Mouse (Mus musculus) R1 (cell line): ENCODE measurements around the gene Scarb2.
"Not testable (repeated sequence)": the region's sequence is repeated elsewhere in the genome, so short reads cannot be mapped to it uniquely, and the experiment has no call there.

Experiments
- DNase-seq: peaks from one replicate; pipeline ENCODE4 v3.0.0-alpha.2; 2018; ENCODE audit warnings: low read depth, low spot score

The Scarb2 gene

DNA sequence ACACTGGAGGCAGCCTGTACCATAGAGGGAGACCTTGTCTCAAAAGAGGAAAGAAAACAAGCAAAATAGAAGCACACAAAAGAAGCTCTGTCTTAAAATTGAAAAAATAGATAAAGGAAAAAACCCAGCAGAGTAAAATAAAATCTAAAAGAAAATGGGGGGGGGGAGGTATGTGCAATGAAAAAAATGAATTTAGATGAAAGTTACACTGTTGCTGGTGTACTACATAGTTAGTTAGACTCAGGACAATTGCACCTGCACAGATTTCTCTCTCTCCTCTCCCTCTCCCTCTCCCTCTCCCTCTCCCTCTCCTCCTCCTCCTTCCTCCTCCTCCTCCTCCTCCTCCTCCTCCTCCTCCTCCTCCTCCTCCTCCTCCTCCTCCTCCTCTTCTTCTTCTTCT, at the start of gene Scarb2:
Gene Scarb2 (minus strand): TSS at position 101 of the 400 bp plus-strand sequence.
- no peak for DNase-seq

DNA sequence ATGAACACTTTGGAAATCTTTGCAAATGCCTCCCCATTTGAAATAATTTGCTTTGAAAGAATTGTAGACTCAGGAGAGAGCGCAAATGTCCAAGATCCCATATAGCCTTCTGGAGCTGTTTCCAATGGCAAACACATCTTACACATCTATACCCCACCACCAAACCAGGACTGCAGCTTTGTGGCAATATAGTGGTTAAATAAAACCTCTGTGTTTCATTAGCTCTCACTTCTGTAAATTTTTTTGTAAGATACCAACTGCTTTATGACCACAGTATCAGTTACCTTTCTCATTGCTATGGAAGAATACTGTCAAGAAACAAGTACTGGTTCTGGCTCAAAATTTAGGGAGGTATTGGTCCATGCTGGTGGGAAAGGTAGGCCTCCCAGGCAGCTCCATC, 49.3 kb upstream of the Scarb2 start:
- DNase-seq: no peak

DNA sequence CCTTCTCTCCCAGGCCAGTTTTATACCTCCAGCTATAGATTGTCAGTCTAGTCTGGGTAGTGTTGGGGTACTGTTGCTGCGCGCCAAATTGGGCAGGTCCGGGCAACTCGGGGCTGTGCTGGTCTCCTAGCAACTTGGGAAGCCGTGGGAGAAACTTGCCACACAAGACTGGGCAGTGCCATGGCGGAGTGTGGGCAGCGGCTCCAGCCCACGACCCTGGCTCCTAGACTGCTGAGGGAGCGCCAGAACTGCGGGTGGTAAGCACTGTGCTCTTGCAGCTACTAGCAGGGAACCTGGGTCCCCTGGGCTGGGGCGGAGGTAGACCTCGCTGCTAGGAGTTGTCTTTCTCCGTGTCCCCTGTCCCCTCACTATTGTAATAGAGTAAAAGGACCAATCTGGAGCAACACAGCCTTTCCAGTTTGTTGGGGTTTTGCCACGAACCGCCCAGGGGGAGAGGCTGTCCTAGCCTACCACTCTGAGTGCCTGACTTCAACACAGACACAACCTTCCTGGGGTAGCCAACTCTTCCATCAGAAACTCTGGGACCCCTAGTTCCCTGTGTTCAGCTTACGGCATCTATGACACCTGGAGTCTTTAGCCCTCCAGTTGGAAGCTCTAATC, 48.4 kb upstream of the Scarb2 start, which contains the start of gene Fam47e:
Gene Fam47e (plus strand): TSS at position 179 of the 621 bp plus-strand sequence.
- peak; percentile 8 for DNase-seq

DNA sequence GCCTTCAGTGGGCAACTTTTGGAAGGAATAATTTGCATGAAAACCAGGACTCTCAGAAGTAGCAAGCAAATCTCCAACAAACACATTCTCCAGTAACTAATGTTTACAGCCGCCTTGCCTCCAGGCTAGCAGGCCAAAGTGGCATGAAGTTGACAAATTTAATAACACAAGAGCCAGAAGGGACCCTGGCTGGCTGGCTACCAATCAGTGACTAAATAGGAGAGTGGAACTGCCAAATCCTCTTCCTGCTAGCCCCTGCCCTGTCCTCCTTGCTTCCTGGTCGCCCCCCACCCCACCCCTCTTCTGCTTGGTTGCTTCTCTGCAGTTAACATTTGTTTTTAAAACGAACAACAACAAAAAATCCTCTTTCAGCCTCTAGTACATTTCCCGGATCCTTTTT, 47.8 kb upstream of the Scarb2 start:
- DNase-seq: no peak

DNA sequence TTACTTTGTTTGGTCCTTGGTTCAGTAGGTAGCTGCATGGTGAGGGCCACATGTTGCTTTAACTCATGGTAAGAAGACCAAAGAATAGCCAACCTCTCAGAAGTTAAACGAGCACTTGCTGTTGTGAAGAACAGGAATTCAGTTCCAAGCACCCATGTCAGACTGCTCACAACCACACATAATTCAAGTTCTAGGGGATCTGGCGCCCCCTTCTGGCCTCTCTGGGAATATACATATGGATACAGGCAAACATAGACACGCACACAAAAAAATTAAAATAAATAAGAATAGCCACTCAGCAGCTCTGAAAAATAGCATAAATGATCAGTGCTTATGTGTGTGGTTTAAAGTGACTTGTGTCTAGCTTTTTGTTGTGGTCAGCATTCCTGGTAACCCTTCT, 47.3 kb upstream of the Scarb2 start:
- DNase-seq: peak; percentile 78

DNA sequence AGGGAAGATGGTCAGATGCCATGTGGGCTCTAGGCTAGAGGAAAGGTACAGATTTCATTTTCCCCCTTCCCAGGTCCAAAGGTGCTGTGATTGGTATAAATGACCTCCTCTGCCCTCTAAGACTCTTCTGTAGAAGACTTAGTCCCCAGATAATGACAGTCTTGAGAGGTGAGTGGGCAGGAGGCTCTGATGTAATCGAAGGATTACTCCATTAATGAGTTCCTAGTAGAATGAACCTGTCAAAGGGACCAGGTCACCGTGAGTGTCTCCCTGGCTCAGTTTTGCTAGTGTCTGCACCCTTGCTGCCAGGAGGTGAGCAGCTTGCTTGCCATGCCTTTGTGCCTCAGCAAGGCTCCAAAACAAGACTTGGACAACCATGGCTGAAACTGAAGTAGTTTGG, 46.0 kb upstream of the Scarb2 start:
- no peak for DNase-seq

DNA sequence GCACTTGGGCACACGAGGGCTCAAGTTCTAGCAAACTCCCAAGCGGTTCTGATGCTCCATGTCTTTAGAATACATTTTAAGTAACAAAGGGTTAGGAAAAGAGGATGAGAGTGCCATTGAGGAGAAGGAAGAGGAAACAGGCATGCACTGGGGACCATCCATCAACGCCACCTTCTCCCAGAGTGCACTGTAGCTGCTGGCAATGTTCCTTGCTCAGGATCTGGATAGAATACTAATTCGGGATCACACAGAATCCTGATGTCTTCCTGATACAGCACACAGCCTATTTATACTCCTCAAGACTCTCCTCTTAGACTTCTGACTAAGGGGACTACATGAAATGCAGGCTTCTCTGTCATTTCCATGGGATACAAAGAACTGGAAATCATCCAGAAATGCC, 33.1 kb upstream of the Scarb2 start:
- no peak for DNase-seq

DNA sequence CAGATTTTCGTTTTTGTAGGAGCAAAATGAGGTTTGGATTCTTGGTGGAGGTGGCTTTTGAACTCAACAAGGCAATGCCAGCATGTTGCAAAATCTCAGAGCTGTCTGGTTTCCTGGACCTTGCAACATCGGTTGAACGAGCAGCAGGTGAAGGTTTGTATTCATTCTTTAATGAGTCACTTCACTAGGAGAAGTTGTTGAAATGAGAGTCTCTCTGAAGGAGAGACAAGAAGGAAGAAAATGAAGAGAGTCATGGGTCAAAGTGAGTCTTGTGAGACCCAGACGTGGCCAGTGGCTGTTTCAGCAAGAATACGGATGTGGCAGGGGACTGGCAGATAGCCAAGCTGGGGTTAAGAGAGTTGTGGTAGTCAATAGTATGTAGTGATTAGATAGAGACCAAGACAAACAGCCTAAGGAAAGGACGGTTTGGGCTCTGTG, 18.2 kb upstream of the Scarb2 start:
- no peak for DNase-seq

DNA sequence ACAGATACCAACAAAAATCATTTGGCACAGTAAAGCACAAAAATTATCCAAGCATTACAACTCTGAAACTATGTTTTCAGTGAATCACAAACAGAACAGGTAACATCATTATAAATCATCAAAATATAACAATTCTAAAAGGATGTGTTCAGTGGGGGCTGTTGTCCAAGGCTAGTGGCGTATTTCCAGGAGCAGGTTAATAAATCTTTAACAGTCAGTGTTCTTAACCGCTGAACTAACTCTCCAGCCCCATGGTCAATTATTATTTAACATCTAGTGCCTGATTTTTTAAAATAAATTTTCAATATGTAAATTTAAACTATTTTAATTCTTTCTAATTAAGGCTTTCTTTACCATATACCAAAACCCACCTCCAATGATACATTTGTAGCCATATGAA, 14.5 kb upstream of the Scarb2 start:
- not testable (repeated sequence) for DNase-seq

DNA sequence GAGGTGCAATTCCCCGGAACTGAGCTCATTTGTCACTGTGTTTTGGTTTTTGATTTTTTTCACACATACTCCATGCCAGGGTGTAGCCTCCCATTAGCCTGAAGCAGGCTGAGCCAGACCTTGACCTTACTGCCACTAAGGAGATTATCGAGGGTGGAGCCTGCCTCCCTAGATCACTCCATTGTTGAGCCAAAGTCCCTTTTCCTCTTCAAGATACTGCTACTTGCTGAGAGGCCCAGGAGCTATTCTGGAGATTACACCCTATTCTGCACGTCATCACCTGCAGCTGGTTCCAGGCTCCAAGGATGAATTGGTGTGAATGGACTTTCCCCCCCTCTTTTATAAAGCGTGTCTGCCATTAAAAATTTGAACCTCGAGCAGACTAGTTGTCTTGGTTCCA, 5.4 kb upstream of the Scarb2 start:
- DNase-seq: no peak

DNA sequence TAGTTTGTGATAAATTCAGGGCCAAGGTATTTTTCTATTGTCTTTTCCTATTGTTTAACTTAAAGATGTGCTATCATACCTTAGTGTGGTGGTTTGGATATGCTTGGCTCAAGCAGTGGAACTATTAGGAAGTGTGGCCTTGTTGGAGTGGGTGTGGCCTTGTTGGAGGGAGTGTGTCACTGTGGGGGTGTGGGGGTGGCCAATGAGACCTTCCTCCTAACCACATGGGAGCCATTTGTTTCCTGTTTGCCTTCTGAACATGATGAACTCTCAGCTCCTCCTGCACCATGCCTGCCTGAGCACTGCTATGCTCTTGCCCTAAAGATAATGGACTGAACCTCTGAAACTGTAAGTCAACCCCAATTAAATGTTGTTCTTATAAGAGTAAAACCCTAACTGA, 4.6 kb upstream of the Scarb2 start:
- no peak for DNase-seq

DNA sequence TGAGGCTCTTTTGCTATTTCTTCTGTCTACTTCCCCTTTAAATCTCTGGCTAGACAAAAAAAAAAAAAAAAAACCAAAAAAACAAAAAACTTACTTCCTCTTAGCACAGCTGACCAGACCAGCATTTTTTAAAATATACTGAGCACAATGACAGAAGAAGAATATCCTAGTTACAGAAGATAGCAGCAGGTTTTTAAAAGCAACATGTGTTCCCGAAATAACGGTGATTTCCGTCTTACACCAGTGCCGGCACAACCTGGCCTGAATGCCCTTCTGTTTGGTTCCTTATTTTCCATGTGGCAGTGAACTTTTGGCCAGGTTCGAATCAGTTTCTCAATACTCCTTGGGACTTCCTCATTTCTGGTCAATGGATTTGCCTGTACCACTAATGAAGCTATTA, 2.2 kb upstream of the Scarb2 start:
- DNase-seq: no peak

DNA sequence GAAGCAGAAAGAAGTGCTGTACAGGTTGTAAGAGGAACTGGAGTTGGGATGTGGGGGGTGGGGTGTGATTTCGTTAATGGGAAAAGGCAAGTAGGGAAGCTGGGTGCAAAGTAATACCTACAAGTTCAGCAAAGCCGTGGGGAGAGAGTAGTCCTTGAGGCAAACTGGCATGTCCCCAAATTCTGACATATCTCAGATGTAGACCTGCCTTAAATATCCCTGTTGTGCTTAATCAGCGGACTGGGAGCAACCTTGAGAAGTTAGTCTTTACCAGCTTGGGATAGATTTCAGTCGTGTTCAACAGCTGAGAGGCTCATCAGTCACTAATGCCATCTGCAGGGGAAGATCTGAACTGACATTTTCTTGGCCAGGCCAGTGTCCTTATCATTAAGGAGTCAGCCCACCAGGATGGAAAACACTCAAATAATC, 318 bp downstream of the Scarb2 start:
- DNase-seq: peak; percentile 75

DNA sequence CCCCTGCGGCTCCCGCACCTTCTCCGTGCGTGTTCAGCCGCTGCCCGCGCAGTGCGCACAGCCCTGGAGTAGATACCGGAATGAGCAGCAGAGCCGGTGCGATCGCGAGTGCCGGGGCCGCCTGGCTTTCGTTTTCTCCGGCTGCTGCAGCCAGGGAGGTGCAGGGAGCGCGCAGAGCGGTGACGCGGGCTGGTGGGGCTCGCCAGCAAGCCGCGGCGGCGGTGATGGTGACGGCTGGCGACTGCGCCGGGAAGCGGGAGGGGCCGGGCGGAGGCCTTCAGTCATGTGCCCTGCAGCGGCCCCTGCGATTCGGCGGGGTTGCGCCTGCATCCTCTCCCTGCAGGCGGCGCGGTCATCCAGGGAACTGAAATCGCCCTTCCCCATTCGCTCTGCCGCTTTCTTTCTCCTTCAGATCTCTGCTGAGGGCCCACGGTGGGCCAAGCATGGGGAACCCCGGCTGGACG, 1.2 kb downstream of the Scarb2 start:
- peak; percentile 92 for DNase-seq

DNA sequence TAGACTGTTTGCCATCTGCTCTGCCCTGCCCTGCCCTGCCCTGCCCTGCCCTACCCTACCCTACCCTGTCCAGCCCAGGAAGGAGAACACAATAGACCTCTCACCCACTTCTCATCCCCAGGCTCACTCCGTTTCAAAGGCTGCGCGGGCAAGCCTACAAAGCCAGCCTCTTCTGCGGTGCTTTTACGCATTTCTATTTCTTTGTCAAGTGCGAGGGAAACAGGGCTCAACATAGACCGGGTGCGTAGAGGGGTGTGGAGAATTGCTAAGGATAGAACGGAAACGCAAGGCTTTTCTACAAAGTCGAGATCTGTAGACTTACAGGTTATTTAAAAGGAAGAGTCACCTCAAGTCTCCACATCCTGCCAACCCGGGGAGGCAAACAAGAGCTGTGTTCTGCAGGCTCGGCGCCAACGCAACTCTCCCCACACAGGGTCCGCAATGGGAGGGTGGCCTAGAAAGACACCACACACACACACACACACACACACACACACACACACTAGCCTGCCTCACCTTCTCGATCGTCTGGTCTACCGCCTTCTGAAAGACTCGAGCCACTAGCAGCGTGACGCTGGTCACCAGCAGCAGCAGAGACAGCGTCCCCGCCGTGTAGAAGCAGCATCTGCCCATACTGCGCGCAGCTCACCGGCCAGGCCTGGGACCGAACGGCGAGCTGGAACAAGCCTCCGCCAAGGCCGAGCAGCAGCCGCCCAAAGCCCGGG, 1.8 kb downstream of the Scarb2 start:
- peak; percentile 70 for DNase-seq

DNA sequence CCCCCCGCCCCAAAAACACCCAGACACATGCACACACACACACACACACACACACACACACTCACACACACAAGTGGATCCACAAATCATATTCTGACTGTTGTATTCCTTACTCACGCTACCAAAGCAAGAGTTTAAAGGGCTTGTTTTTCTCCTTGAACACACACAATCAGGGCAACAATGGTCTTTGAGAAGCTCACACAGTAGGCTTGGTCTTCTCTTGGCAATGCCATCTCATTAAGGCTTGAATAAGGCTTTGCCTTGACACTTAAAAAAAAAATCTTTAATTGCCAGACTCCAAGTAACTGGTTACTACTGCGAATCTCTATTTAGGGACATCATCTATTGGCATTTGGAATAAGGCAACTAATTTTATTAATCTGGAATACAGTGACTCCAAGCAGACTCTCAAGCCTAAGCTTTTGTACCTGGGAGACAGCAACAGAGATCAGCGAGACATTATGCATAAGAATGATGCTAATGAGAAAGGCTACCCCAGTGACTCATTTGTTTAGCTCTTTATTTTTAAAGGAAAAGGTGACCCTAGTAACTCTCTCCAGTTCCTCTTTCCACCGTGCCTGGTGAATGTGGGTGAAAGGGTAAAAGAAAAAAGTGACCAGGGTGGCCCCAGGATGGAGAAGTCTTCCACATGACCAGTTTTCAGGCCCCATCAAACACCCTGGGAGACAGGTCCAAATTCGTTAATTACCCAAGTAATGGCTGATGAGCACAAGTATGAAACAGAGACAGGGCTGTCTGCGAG, 2.6 kb downstream of the Scarb2 start:
- DNase-seq: peak; percentile 39

DNA sequence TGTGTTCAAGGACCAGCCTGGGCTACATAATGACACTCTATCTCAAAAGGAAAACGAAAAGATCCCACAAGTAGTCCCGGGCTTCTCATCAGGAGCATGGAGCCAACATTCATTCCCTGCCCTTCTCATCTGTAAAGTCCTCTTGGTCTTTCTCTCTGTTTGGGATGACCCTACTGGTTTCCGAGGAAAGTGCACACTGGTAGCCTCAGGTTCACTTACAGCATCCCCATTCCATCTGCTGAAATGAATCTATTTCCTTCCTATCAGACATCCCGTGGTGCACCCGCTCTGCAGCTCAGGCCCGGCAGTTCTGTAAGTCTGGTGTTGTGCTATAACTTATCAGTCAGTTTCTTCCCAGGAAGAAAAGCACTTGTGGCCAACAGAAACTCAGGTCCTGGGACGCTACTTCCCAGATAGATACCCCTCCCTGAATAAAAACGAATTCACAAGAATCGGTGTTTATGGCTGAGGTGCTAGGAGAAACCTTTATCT, 3.2 kb downstream of the Scarb2 start:
- peak; percentile 60 for DNase-seq

DNA sequence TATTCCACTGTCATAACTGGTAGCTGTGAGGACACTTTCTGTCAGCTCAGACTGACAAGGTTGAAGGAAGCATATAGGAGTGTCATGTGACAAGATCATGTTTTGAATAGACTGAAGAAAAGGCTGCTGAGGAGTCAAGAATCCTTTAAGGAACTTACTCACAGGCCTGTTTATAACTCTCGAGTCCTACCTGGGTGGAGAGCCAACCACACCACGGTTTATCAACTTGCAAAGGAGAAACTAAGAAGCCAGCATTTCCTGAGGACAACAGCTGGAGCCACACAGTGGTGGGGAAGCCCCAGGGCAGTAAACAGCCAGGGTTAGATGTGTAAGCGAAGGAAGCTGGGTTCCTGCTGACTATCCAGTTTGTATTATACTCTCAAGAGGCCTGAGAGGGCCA, 7.3 kb downstream of the Scarb2 start:
- no peak for DNase-seq

DNA sequence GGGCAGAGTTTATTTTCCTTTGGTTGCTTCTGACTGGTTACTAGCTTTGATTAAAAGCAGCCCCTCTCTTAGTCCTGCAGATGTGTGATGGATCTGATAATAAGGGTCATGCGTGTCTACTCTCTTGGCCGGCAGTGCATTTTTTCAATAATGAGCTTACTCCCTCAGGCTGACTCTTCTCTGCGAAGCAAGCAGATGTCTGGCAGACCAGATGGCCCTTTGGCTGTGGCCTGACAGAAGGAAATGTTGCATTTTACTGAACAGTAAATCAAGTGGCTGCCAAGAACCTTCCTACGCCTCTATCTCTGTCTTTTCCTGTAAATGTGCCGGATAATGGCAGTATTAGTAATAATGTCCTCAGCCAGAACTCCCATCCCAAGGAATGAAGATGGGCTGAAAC, 8.0 kb downstream of the Scarb2 start:
- no peak for DNase-seq

DNA sequence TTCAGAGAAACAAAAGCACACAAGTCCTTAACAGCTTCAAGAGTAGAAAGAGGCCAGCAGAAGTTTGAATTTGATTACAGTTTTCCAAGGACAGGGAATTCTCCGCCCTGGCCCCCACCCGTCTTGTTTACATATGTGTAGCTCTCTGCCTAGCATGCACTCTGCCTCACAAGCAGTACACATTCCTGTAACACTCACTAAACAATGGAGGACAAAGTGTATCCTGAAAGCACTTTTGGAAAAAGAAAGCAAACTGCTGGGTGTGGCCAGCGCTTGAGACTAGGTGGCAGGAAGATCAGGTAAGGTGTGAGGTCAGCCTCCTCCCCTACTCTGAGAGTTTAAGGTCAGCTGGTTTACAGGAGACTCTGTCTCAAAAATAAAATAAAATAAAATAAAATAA, 8.4 kb downstream of the Scarb2 start:
- DNase-seq: peak; percentile 95

DNA sequence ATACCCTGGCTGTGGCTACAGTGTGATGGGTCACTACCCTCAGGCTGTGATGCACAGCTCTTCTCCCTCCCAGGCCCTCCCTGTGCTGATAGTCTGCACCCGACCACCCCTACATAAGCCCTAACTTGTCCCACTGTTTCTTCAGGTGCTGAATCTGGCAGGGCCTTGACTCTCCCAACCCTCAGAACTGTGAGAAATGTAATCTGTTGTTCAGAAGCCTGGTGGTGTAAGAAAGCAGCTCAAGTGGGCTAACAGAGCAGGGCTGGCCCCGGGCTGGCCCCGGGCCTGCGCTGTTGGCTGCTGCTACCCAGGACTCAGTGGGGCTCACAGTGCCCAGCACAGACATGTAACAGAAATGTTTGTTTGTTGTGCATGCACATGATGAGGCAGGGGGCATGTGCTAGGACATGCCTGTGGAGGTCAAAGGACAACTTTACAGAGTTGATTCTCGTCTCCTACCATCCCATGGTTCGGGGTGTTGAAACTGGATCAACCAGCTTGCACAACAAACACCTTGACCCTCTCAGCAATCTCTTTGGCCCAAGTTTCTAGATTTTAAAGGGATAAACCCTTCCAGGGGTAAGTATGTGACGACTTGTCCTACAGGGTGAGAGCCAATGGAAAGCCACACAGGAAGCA, 10.7 kb downstream of the Scarb2 start:
- peak; percentile 30 for DNase-seq

DNA sequence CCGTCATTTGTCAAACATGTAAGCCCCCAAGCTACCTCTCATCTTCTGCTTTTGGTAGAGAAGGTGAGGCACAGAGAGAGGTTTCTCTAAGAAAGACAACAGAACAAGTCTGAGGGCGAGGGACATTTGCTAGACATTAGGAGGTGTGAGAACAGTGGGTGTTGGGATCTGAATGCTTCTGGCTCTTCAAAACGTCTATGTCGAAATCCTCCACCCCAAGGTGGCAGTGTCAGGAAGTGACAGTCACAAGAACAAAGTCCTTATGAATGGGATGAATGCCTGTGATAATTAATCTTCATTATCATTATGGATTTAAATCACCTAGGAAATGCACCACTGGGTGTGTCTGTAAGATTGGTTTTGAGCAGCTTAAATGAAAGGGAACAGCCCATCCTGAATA, 11.3 kb downstream of the Scarb2 start:
- peak; percentile 16 for DNase-seq
